Mouse (Mus musculus): ENCODE data around the gene Smim4. TPM values are rescaled to one million over a fixed set of nuclear protein-coding genes. Genes with fewer than 3 reads are reported as not detected.
A peak's percentile ranks its signal among the peaks of the same experiment; 100 is the strongest.

Gene Smim4
- total RNA-seq, 2 experiments from 2014 or later = 26.4 to 28.0 TPM

- H3K4me3 ChIP-seq = no peak overlapping the region
- no peak for TF ChIP-seq CTCF (conservative IDR thresholded peaks at IDR 0.05)
- no peak for DNase-seq (ENCODE audit: low spot score in 2 of 2)
- no peak overlapping the region for H3K27ac ChIP-seq
Observed at GRCm38 (mm10) chr14:31078597-31079208, 50.1 kb downstream of the Smim4 start.

DNA sequence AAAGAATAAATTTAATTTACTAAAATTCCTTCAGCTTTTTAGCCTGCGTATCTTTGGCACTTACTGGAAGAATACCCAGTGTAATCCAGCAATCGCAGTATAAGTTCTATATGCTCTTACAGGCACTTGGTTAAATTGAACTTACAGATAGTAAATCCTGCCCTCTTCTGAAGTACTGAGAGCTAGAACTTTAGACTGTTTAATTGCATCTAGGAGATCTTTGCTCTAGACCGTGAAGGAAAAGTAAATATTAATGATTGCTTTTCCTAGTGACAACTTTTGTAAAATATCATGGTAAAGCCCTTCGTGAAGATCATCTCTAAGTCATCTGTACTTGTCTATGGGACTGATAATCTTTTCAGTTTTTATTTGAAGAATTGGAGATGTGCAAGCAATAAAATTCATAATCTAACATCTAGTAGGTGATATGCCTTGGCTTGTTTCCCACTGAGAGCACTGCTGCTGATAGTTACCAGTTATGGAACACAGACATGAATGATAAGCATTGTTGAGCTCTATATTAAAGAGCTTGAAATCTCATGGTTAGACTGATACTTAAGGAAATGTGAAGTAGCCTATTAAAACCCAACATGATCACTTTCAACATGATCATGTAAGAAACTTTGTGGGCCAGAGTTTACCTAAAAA, 59.5 kb downstream of the Smim4 start:
- TF ChIP-seq CTCF (conservative IDR thresholded peaks at IDR 0.05) = no peak
- no peak overlapping the region for H3K4me3 ChIP-seq
- no peak for DNase-seq (ENCODE audit: low spot score in 2 of 2)
- no peak overlapping the region for H3K27ac ChIP-seq

- TF ChIP-seq CTCF (conservative IDR thresholded peaks at IDR 0.05) = peak; percentile 72
- Histone ChIP-seq H3K27ac (no peak overlapping the region), H3K4me3 (no peak overlapping the region)
- DNase-seq (ENCODE audit: low spot score in 2 of 2) = no peak
Observed at GRCm38 (mm10) chr14:31062277-31062676, 66.5 kb downstream of the Smim4 start.

- no peak for TF ChIP-seq CTCF (conservative IDR thresholded peaks at IDR 0.05)
- DNase-seq (ENCODE audit: low spot score in 2 of 2) = no peak
- no peak overlapping the region for H3K4me3 ChIP-seq
- no peak overlapping the region for H3K27ac ChIP-seq
Observed at GRCm38 (mm10) chr14:31045817-31046216, 82.9 kb downstream of the Smim4 start.

GRCm38 (mm10) chr14:31045296-31045695, 83.5 kb downstream of the Smim4 start:
- DNase-seq (ENCODE audit: low spot score in 2 of 2) = no peak
- TF ChIP-seq CTCF (conservative IDR thresholded peaks at IDR 0.05) = no peak
- no peak overlapping the region for H3K27ac ChIP-seq

More at GRCm38 (mm10) chr14:31045296-31045695, 83.5 kb downstream of the Smim4 start:
- no peak overlapping the region for H3K4me3 ChIP-seq

Other genes starting within 250 kb of the Smim4 start
- gene Mustn1, start 249.8 kb downstream of the Smim4 start, total RNA-seq (2021) = 1 to 10 TPM; 2.1 to 2.3 TPM
- under 1 TPM in 1 of 2 experiments, not detected in 1; 0.36 TPM for gene Itih4, start 242.5 kb downstream of the Smim4 start, total RNA-seq (2021)
- 10 to 100 TPM; 27.6 to 28.6 TPM for gene Itih3, start 205.2 kb downstream of the Smim4 start, total RNA-seq (2021)
- gene Itih1, start 185.7 kb downstream of the Smim4 start, total RNA-seq (2021) = not detected
- gene Nek4, start 177.6 kb downstream of the Smim4 start, total RNA-seq (2021) = 10 to 100 TPM; 19.1 to 21.9 TPM
- gene Glt8d1, start 127.6 kb downstream of the Smim4 start, total RNA-seq (2021) = 10 to 100 TPM; 39.9 to 49.9 TPM
- 100 to 1,000 TPM; 156 to 162 TPM for gene Spcs1, start 127.3 kb downstream of the Smim4 start, total RNA-seq (2021)
- 10 to 100 TPM; 56.3 to 56.8 TPM for gene Pbrm1, start 109.8 kb downstream of the Smim4 start, total RNA-seq (2021)
- gene Gnl3, start 109.8 kb downstream of the Smim4 start, total RNA-seq (2021) = 10 to 100 TPM; 48.8 to 54.1 TPM
- gene Nt5dc2, start 2.1 kb upstream of the Smim4 start, total RNA-seq (2021) = 10 to 100 TPM; 12.6 to 13.4 TPM
- gene Stab1, start 39.7 kb upstream of the Smim4 start, total RNA-seq (2021) = 10 to 100 TPM; 23.2 TPM
- gene Tnnc1, start 79.4 kb upstream of the Smim4 start, total RNA-seq (2021) = 1 to 10 TPM; 2.4 to 2.9 TPM
- gene Nisch, start 88.0 kb upstream of the Smim4 start, total RNA-seq (2021) = 100 to 1,000 TPM; 472 to 491 TPM
- gene Sema3g, start 88.9 kb upstream of the Smim4 start, total RNA-seq (2021) = 1 to 10 TPM; 5.0 to 6.1 TPM
- gene Phf7, start 122.4 kb upstream of the Smim4 start, total RNA-seq (2021) = 1 to 10 TPM; 5.3 to 6.0 TPM
- 100 to 1,000 TPM; 130 to 144 TPM for gene Bap1, start 122.5 kb upstream of the Smim4 start, total RNA-seq (2021)
- 1 to 10 TPM; 4.6 to 5.8 TPM for gene Dnah1, start 194.9 kb upstream of the Smim4 start, total RNA-seq (2021)
- 10 to 100 TPM; 35.6 to 39.4 TPM for gene Capn7, start 207.7 kb upstream of the Smim4 start, total RNA-seq (2021)